Mouse (Mus musculus) kidney, adult 8-10 months (tissue): ENCODE measurements at regions not wholly inside any gene's neighbourhood (a gene's known extent, or its start where the extent isn't known, plus 50 kb on each side); places are given as distances from the start of the nearest gene placed in this dataset.

Experiments used
- DNase-seq, 2 experiments: peaks; one replicate each; pipeline ENCODE4 v3.0.0; 2022

DNA sequence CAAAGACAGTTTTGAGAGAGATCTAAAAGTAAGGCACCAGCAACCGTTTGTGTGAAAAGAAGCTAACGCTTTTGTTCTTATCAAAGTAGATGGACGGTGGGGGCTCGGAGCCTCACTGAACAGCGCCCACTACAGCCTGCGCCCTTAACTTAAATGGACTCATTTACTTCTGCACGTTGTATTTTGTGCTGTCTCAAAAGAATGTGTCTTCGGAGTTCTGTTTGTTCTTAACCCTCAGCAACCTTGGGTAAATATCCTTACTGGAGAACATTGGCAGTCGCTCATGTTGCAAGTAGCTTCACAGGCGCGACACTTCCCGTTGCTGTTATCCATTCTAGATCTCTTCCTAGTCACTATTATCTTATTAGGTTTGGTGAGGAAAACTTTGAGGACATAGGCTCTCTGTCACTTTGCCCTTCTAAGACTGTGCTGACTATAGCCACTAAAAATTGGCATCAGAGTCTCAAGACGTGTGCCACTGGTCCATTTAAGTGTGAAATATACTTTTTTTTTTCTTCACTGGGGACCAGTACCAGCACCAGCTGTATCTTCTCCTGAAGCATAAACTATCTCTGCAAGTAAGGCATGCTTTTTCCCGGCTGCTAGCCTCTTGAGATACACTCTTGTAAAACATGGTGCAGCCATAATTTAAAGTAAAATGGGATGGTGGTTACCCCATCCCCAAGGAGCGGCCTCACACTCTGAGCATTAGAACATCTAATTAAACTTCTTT lies 507.0 kb upstream of the Kif2a start:
- DNase-seq = no peak

- no peak for DNase-seq
Measured at GRCm38 (mm10) chr13:107522942-107523341, 501.0 kb upstream of the Kif2a start.

DNA sequence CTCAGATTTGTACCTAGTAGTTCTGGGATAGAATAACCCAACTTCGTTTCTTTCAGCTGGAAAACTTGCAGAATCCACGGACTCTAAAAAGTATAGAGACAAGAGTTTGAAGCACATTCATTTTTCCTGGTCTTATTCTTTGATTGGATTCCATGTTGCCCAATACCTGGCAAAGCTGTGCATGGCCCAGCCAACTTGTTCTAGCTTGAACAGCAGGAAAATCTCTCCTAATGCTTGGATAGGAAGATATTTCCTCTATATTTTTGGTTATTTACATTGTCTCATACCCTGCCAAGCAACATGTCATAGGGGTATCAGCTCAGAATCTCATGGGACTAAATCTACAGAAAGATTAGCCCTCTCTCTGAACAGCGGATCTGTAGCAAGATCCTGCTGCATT lies 492.3 kb upstream of the Kif2a start:
- no peak for DNase-seq

GRCm38 (mm10) chr13:107513274-107514146 lies 491.6 kb upstream of the Kif2a start:
- no peak for DNase-seq

DNA sequence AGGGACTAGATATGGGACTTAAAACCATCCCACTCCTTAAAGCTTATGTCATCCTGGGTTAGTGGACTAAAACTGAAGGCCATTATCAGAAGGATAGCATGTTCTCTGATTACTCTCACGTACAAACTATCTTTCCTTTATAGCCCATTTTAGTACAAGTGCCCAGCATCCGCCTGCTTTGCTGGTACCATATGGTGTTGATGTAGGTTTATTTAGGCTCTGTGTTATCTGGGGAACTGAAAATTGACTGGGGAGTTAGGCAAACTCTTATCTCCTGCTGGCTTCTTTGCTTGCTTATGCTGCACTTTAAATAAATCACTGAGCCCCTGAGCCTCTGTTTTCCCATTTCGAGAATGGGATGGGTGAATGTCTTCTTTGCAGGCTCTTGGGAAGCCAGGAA lies 485.4 kb upstream of the Kif2a start:
- no peak for DNase-seq

GRCm38 (mm10) chr13:107506832-107507231 lies 484.9 kb upstream of the Kif2a start:
- DNase-seq = no peak

- DNase-seq = no peak
Measured at GRCm38 (mm10) chr13:107505318-107505717, 483.4 kb upstream of the Kif2a start.

GRCm38 (mm10) chr13:107502261-107502660 lies 480.3 kb upstream of the Kif2a start:
- DNase-seq = no peak

GRCm38 (mm10) chr13:107500776-107501489 lies 479.0 kb upstream of the Kif2a start:
- no peak for DNase-seq

DNA sequence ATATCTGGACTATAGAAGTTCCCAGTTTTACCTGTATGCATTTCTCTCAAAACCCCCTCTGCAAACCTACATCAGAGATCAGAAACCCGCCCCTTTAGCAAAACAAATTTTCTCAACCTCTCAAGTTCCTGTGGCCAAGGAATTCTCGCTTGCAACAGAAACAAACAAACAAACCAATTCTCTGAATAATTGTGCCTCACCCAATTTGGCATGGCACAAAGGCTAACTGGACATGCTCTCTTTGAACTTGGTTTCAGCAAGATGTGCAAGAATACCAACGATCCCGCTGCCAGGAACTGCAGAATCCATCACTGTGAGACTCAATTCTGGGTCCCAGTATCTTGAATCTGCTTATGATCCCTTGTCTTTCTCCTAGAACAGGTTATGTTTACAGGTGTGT lies 477.4 kb upstream of the Kif2a start:
- DNase-seq = no peak

GRCm38 (mm10) chr13:107495161-107495732 lies 473.3 kb upstream of the Kif2a start:
- no peak for DNase-seq

DNA sequence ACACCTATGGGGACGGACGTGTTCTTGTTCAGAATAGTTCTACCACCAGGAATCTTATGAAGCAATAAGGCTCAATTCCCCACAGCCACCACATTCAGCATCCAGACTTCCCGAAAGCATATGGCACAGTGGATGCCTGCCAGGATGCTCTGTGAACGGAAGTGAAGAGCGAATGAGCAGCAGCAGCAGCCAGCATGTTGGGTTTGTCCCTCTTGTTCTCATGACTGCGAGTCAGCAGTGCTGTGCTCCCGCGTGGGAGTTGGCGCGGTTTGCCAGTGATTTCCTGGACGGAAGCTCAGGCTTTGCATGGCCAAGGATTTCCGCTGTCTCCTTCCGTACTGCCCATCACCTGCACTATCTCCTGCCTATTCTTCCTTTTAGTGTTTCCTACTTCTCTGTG lies 471.8 kb upstream of the Kif2a start:
- peak; percentile 14 to 21 for DNase-seq

- no peak for DNase-seq
Measured at GRCm38 (mm10) chr13:107492448-107492847, 470.5 kb upstream of the Kif2a start.

- DNase-seq = no peak
Measured at GRCm38 (mm10) chr13:107491423-107491822, 469.5 kb upstream of the Kif2a start.

GRCm38 (mm10) chr13:107485400-107486017 lies 463.6 kb upstream of the Kif2a start:
- DNase-seq = no peak

GRCm38 (mm10) chr13:107484630-107484998 lies 462.7 kb upstream of the Kif2a start:
- DNase-seq = no peak

GRCm38 (mm10) chr13:107483967-107484629 lies 462.2 kb upstream of the Kif2a start:
- no peak for DNase-seq

DNA sequence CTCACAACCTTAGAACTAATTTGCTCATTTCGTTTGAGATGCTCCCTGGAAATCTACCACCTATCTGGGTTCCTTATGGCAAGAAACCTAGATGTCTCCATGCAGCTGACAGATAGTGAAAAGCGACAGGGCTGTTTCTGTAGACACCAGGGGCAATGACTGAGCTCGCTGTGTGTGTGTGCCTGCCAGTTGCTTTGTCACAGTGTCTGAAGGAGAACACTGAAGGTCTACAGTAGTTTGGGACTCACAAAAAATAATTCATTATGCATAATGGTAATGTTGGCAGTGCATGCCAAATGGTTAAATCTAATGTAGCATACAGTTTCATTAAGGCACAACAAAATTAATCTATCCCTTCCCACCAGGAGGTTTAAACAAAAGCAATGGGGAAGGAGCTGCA lies 453.2 kb upstream of the Kif2a start:
- no peak for DNase-seq

DNA sequence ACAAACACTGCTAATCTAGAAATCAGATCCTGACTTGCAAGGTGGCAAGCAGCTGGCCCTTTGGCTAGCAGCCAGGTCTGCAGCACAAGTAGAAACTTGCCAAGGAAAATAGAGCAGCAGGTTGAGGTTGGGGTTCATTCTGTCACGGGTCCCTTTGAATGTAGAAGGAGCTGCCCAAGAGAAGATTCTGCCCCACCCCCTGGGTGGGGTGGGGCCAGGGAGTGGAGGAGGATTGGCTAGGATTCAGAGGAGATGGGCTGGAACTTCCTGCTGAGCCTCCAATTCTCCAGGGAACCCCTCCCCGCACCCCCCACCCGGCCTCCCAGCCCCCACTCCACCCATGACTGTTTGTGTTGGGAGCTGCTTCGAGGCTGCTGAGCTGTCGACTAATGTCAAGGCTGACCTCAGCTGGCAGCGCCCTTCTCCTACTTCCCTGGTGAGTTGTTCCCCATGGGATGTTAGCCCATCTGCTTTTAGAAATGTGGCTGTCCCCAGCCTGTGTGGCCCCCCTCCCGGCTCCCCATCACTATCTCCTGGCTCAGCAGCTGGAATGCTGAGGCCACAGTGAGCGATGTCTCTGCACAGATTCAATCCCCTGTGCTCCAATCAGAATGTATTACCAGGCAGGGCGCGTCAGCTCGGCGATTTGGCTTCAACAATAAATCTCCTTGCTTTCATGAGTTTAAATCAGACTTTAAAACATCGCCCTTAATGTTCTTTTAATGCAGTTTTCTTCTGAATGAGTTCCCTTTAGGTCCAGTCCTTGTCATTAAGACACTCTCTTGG lies 447.8 kb upstream of the Kif2a start:
- peak; percentile 80 to 89 for DNase-seq

DNA sequence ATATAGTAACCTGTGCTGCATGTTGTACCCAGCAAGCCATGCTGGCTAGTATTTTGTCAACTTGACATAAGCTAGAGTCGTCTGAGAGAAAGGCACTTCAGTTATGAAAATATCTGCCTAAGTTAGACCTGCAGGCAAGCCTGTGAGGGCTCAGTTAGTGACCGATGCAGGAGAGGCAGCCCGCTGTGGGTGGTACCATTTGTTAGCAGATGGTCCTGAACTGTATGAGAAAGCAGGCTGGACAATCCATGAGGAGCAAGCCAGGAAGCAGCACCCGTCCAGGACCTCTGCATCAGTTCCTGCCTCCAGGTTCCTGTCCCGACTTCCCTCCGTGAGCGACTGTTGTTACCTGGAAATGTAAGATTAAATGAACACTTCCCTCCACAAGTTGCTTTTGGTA lies 440.9 kb upstream of the Kif2a start:
- no peak for DNase-seq
